Mouse (Mus musculus): ENCODE data around the gene Wnt10a. TPM values are rescaled to one million over a fixed set of nuclear protein-coding genes. Genes with fewer than 3 reads are reported as not detected.

Gene Wnt10a
- polyA plus RNA-seq (2012; rRNA removed), result 0.34 and 1.1 TPM in 2 replicates

DNA sequence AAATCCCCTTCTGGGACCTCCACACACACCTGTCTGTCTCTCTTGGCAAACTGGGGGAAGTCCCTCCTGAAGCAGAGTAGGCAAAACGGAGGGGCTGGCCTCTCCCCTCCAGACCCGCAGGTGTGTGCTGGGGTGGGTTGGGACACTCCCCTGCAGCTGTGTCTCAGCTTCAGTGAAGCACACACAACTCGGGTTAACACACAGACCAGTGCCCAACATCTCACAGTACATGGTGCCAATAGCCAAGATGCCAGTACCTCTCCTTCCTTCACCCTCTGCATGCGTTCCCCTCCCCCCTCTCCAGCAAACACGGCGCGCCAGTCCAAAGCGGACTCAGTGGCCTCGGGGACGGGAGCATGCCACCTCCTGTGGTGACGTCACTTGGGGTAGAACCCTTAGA is at the start of gene Wnt10a:
TSS of gene Wnt10a (plus strand) at position 268 of the 400 bp plus-strand sequence.

GRCm38 (mm10) chr1:74748643-74749271 is 42.6 kb upstream of the Wnt10a start, which contains the start of gene Prkag3:
Gene Prkag3 (minus strand): TSS chr1:74749221.

GRCm38 (mm10) chr1:74771845-74771930 is 19.6 kb upstream of the Wnt10a start, which contains the start of gene Wnt6:
Gene Wnt6 (plus strand): TSS chr1:74771892.

Other genes with a start within 250 kb of the Wnt10a start
- gene Plcd4, start 248.6 kb upstream of the Wnt10a start, polyA plus RNA-seq (2012; rRNA removed), result 2.6 and 3.4 TPM in 2 replicates
- gene Usp37, start 247.2 kb upstream of the Wnt10a start, polyA plus RNA-seq (2012; rRNA removed), result 11.9 and 12.6 TPM in 2 replicates
- 21.8 and 22.3 TPM in 2 replicates for gene Zfp142, start 203.3 kb upstream of the Wnt10a start, polyA plus RNA-seq (2012; rRNA removed)
- gene Bcs1l, start 203.2 kb upstream of the Wnt10a start, polyA plus RNA-seq (2012; rRNA removed), result 27.5 and 28.9 TPM in 2 replicates
- 148 and 159 TPM in 2 replicates for gene Rnf25, start 190.1 kb upstream of the Wnt10a start, polyA plus RNA-seq (2012; rRNA removed)
- gene Stk36, start 190.1 kb upstream of the Wnt10a start, polyA plus RNA-seq (2012; rRNA removed), result 23.1 TPM in 2 replicates
- gene Ttll4, start 129.8 kb upstream of the Wnt10a start, polyA plus RNA-seq (2012; rRNA removed), result 33.3 and 38.8 TPM in 2 replicates
- gene Cyp27a1, start 77.9 kb upstream of the Wnt10a start, polyA plus RNA-seq (2012; rRNA removed), result 2.5 and 4.0 TPM in 2 replicates
- 0.07 and 0.98 TPM in 2 replicates for gene Prkag3, start 42.3 kb upstream of the Wnt10a start, polyA plus RNA-seq (2012; rRNA removed)
- 2.6 and 8.3 TPM in 2 replicates for gene Wnt6, start 19.6 kb upstream of the Wnt10a start, polyA plus RNA-seq (2012; rRNA removed)
- 44.6 and 54.5 TPM in 2 replicates for gene Cdk5r2, start 63.4 kb downstream of the Wnt10a start, polyA plus RNA-seq (2012; rRNA removed)
- gene Fev, start 93.9 kb downstream of the Wnt10a start, polyA plus RNA-seq (2012; rRNA removed), result 0.58 and 1.6 TPM in 2 replicates
- 0.39 and 1.1 TPM in 2 replicates for gene Cryba2, start 101.6 kb downstream of the Wnt10a start, polyA plus RNA-seq (2012; rRNA removed)
- 3.0 and 3.1 TPM in 2 replicates for gene Cfap65, start 144.1 kb downstream of the Wnt10a start, polyA plus RNA-seq (2012; rRNA removed)
- 0.60 and 3.4 TPM in 2 replicates for gene Ihh, start 160.2 kb downstream of the Wnt10a start, polyA plus RNA-seq (2012; rRNA removed)

All from central nervous system, embryonic 14 days (tissue).